Mouse (Mus musculus): ENCODE data around the gene Mau2.

Mau2 gene

GRCm38 (mm10) chr8:69973442-69974161 is 68.9 kb downstream of the Mau2 start:
- DNase-seq (ENCODE audit: low spot score) = peak; percentile 78

GRCm38 (mm10) chr8:69973063-69973441 is 69.5 kb downstream of the Mau2 start:
- DNase-seq (ENCODE audit: low spot score) = no peak

- DNase-seq (ENCODE audit: low spot score) = no peak
These were observed 71.7 kb downstream of the Mau2 start for GRCm38 (mm10) chr8:69970880-69971279.

GRCm38 (mm10) chr8:69967291-69967933 is 75.1 kb downstream of the Mau2 start:
- DNase-seq (ENCODE audit: low spot score) = no peak

Measured in testis, postnatal 10 days (tissue).